Mouse (Mus musculus) Patski (cell line): Measurements from ENCODE around the gene Olfr344. TPM values are rescaled to one million over a fixed set of nuclear protein-coding genes. Genes with fewer than 3 reads are reported as not detected.

ENCODE experiments used
- ATAC-seq: fragments of 100-300 bp; one replicate; pipeline ENCODE4 v1.8.0; 2021
- CTCF ChIA-PET: fragments of 350-600 bp; sonication (Branson Sonifier 250); formaldehyde crosslinking; loops from one replicate; lab custom pipeline; 2022; ENCODE audit warnings: inconsistent platforms; lab: Charles Lee
- POLR2A ChIA-PET: fragments of 350-600 bp; sonication (Branson Sonifier 250); formaldehyde crosslinking; loops from one replicate; lab custom pipeline; 2022; ENCODE audit warnings: antibody characterized with exemption, inconsistent platforms; lab: Charles Lee
- DNase-seq: peaks from one replicate; pipeline ENCODE4 v3.0.0-alpha.2; 2011; ENCODE audit warnings: low read depth, low spot score
- H3K27me3 ChIP-seq: fragments of 371-371 bp; one replicate; pipeline ENCODE4 v1.5.1; 2021
- CTCF ChIP-seq: fragments of 100-300 bp; IDR thresholded peaks from one replicate; pipeline ENCODE4 v1.5.1; 2021
- in situ Hi-C: fragments of 300-500 bp; cut with MboI; formaldehyde crosslinking; loops from 3 replicates; pipeline ENCODE4 v1.11.1; 2018; ENCODE audit warnings: low pct_unique_long_range_greater_than_20kb, mixed read lengths
- polyA plus RNA-seq: library from polyadenylated mRNA; unstranded; gene quantifications from one replicate; pipeline ENCODE4 v1.2.3, GENCODE M21; 2021

The Olfr344 gene
- polyA plus RNA-seq = 0.01 TPM

DNA sequence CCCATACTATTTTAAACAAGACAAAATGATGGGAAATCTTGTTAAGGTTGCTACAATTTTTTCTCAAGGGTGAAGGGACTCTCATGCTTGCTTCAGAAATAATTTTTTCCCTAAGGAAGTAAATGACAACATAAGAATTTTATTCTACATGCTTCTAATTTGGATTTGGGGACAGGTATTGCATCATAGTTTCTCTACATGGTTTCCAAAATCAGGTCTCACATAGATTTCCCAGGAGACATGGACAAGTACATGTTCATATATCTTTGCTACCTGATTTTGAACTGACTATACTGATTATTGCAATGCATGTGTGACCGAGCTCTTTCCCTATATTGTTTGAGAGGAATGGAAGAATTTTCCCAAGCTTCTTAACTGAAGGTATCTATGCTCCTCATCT is at the start of gene Olfr344:
Gene Olfr344, plus strand, starts transcription at position 301 of the 400 bp plus-strand sequence.
- ChIA-PET POLR2A (no interaction called here), CTCF (no interaction called here)

DNA sequence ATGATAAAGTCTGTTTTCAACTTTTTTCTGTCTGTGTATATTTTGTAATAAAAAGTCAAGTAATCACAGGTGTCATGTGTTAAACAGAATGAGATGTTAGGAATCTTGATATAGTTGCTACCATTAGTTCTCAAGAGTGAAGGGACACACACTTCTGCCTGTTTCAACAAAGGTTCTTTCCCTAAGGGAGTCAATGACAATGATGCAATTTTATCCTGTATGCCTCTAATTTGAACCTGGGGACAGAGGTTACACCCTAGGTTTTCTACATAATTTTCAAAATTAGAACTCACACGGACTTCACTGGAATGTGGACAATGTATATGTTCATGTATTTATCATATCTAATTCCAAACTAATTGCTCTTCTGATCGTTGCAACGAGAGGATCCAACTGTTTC is 41.8 kb upstream of the Olfr344 start, which contains the start of gene Olfr342:
Gene Olfr342, plus strand, starts transcription at position 301 of the 400 bp plus-strand sequence.
- ChIA-PET POLR2A (no interaction called here), CTCF (no interaction called here)
- TF ChIP-seq CTCF = no peak
- H3K27me3 ChIP-seq = no peaks in the 10 kb centered on the region
- in situ Hi-C loops = no loop called here
- DNase-seq = no peak
- no peak for ATAC-seq

More for the DNA sequence above, at the start of gene Olfr344:
- no peak for TF ChIP-seq CTCF
- in situ Hi-C loops = no loop called here
- DNase-seq (no peak), ATAC-seq (no peak)
- no peaks in the 10 kb centered on the region for H3K27me3 ChIP-seq

DNA sequence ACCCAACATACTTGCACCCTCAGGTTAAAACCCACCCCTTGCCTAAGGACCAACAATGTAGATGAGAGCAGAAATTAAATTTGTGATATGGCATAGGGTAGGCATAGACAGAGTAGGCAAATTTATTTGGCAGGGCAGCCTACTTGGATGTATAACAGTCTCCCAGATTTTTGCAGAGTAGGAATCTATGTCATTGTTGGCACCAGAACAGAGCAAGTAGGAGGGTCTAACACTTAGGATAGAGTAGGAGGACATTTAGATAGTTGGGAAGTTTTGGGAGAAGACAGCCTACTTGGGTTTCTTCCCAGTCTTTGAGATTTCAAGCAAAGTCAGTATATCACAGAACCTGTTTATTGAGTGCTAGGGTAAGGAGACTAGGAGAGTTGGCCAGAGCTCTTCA is 1.3 kb upstream of the Olfr344 start:
- POLR2A ChIA-PET = no interaction called here
- ATAC-seq (no peak), DNase-seq (no peak)
- H3K27me3 ChIP-seq = no peaks in the 10 kb centered on the region
- CTCF ChIA-PET = no interaction called here
- TF ChIP-seq CTCF = no peak
- in situ Hi-C loops = no loop called here

- CTCF ChIA-PET = no interaction called here
- no peaks in the 10 kb centered on the region for H3K27me3 ChIP-seq
- DNase-seq (no peak), ATAC-seq (no peak)
- POLR2A ChIA-PET = no interaction called here
- no peak for TF ChIP-seq CTCF
- in situ Hi-C loops = no loop called here
Observed at GRCm38 (mm10) chr2:36567022-36567421, 560 bp downstream of the Olfr344 start.

- in situ Hi-C loops = no loop called here
- POLR2A ChIA-PET = no interaction called here
- H3K27me3 ChIP-seq = no peaks in the 10 kb centered on the region
- CTCF ChIA-PET = no interaction called here
- ATAC-seq = no peak
- TF ChIP-seq CTCF = no peak
- DNase-seq = no peak
Observed at GRCm38 (mm10) chr2:36567845-36568244, 1.4 kb downstream of the Olfr344 start.

Other genes with a start within 250 kb of the Olfr344 start
- 0.01 TPM for gene Olfr338, start 193.1 kb upstream of the Olfr344 start, polyA plus RNA-seq
- gene Olfr339, start 147.7 kb upstream of the Olfr344 start, polyA plus RNA-seq = not detected
- not detected for gene Olfr340, start 114.1 kb upstream of the Olfr344 start, polyA plus RNA-seq
- not detected for gene Olfr341, start 84.2 kb upstream of the Olfr344 start, polyA plus RNA-seq
- not detected for gene Olfr342, start 41.7 kb upstream of the Olfr344 start, polyA plus RNA-seq
- gene Olfr345, start 73.4 kb downstream of the Olfr344 start, polyA plus RNA-seq = not detected
- gene Olfr346, start 119.1 kb downstream of the Olfr344 start, polyA plus RNA-seq = not detected
- gene Olfr347, start 165.2 kb downstream of the Olfr344 start, polyA plus RNA-seq = not detected
- gene Olfr348, start 217.6 kb downstream of the Olfr344 start, polyA plus RNA-seq = not detected
- gene Olfr50, start 223.9 kb downstream of the Olfr344 start, polyA plus RNA-seq = not detected